Mouse (Mus musculus) testis, adult 10 weeks (tissue): ENCODE measurements around the gene Nfatc3. TPM values are rescaled to one million over a fixed set of nuclear protein-coding genes. Genes with fewer than 3 reads are reported as not detected.

ENCODE experiments used
- polyA plus RNA-seq: library from polyadenylated mRNA; stranded (reverse); fragments of 350-450 nt; fragmentation: Illumina TruSeq; extraction: RNeasy Lipid Tissue Mini Kit (QIAGEN cat#74804); gene quantifications from one replicate; pipeline ENCODE4 v1.2.3, GENCODE M21; 2014; ENCODE audit warnings: low read depth, low replicate concordance

Nfatc3 gene
- polyA plus RNA-seq, result 30.0 TPM

GRCm38 (mm10) chr8:106058731-106059612, at the start of gene Nfatc3:
TSS of gene Nfatc3 (plus strand) at chr8:106058840.

GRCm38 (mm10) chr8:106011643-106011986, 47.0 kb upstream of the Nfatc3 start, which contains the start of gene Ddx28:
TSS of gene Ddx28 (minus strand) at chr8:106011882.

GRCm38 (mm10) chr8:106136156-106137130, 77.8 kb downstream of the Nfatc3 start, which contains the start of gene Esrp2:
TSS of gene Esrp2 (minus strand) at chr8:106136974.

GRCm38 (mm10) chr8:106149801-106150652, 91.4 kb downstream of the Nfatc3 start, which contains the start of gene Pla2g15:
TSS of gene Pla2g15 (plus strand) at chr8:106150399.

GRCm38 (mm10) chr8:106168356-106169016, 109.8 kb downstream of the Nfatc3 start, which contains the start of gene Slc7a6:
TSS of gene Slc7a6 (plus strand) at chr8:106168857.

Other genes starting within 250 kb of the Nfatc3 start
- 11.3 TPM for gene Ranbp10, start 231.5 kb upstream of the Nfatc3 start, polyA plus RNA-seq
- 174 TPM for gene Tsnaxip1, start 231.1 kb upstream of the Nfatc3 start, polyA plus RNA-seq
- gene Cenpt, start 205.6 kb upstream of the Nfatc3 start, polyA plus RNA-seq, result 1.8 TPM
- 5.0 TPM for gene Thap11, start 203.7 kb upstream of the Nfatc3 start, polyA plus RNA-seq
- 31.1 TPM for gene Nutf2, start 198.3 kb upstream of the Nfatc3 start, polyA plus RNA-seq
- gene Edc4, start 178.0 kb upstream of the Nfatc3 start, polyA plus RNA-seq, result 10.5 TPM
- not detected for gene Nrn1l, start 165.3 kb upstream of the Nfatc3 start, polyA plus RNA-seq
- gene Pskh1, start 158.4 kb upstream of the Nfatc3 start, polyA plus RNA-seq, result 2.4 TPM
- gene Ctrl, start 125.0 kb upstream of the Nfatc3 start, polyA plus RNA-seq, result not detected
- 0.31 TPM for gene Psmb10, start 120.4 kb upstream of the Nfatc3 start, polyA plus RNA-seq
- 0.31 TPM for gene Lcat, start 115.5 kb upstream of the Nfatc3 start, polyA plus RNA-seq
- 0.39 TPM for gene Slc12a4, start 92.7 kb upstream of the Nfatc3 start, polyA plus RNA-seq
- 48.5 TPM for gene Dpep3, start 79.4 kb upstream of the Nfatc3 start, polyA plus RNA-seq
- 4.0 TPM for gene Dus2, start 67.5 kb upstream of the Nfatc3 start, polyA plus RNA-seq
- 0.52 TPM for gene Dpep2nb, start 52.9 kb upstream of the Nfatc3 start, polyA plus RNA-seq
- gene Ddx28, start 47.0 kb upstream of the Nfatc3 start, polyA plus RNA-seq, result 2.8 TPM
- 0.14 TPM for gene Esrp2, start 78.1 kb downstream of the Nfatc3 start, polyA plus RNA-seq
- 0.71 TPM for gene Pla2g15, start 91.6 kb downstream of the Nfatc3 start, polyA plus RNA-seq
- 30.8 TPM for gene Slc7a6, start 110.0 kb downstream of the Nfatc3 start, polyA plus RNA-seq
- gene Slc7a6os, start 152.1 kb downstream of the Nfatc3 start, polyA plus RNA-seq, result 39.0 TPM
- gene Prmt7, start 152.1 kb downstream of the Nfatc3 start, polyA plus RNA-seq, result 36.2 TPM